Mouse (Mus musculus) megakaryocyte, adult 5-6 weeks (primary cell): ENCODE results near the gene Rex1bd. TPM values are rescaled to one million over a fixed set of nuclear protein-coding genes. Genes with fewer than 3 reads are reported as not detected.

Source experiments
- ATAC-seq: 2 replicates; pipeline ENCODE4 v1.8.0; 2016; ENCODE audit warnings: mild to moderate bottlenecking, inconsistent platforms; ENCODE audit not compliant: poor library complexity, severe bottlenecking
- total RNA-seq, 2 experiments: library from RNA; stranded (forward) in 1 of 2; stranded (reverse) in 1 of 2; fragments of 153-499, 151-499 nt in 1 of 2; fragments of 221-1000, 200-1000 nt in 1 of 2; gene quantifications; 2 replicates each; pipeline versions ENCODE4 v1.2.3 to v1.2.4; 2015 to 2017

Gene Rex1bd
- total RNA-seq, 2 experiments from 2014 or later, result 43.7 to 47.5 TPM

DNA sequence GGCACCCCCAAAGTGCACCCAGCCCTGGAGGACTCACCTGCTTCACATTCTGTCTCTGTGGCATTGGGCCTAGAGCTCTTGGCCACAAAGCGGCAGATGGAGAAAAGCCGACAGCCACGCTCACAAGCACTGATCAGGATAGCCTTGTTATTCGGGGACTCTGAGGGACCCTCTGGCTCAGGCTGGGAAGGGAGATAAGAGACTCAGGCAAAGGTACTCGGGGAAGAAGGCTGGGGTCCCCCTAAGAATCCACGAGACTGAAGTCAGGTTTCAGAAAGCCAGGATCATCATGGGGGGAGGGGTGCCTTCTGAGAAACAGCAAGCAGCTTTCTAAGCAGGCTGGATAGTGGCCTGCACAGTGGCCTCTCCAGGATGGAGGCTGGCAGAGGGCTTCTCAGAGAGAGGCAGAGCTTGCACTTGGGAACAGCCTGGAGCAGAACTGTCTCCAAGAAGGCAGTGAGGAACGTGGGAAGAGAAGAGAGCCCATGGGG is 20.3 kb downstream of the Rex1bd start:
- no peak for ATAC-seq

DNA sequence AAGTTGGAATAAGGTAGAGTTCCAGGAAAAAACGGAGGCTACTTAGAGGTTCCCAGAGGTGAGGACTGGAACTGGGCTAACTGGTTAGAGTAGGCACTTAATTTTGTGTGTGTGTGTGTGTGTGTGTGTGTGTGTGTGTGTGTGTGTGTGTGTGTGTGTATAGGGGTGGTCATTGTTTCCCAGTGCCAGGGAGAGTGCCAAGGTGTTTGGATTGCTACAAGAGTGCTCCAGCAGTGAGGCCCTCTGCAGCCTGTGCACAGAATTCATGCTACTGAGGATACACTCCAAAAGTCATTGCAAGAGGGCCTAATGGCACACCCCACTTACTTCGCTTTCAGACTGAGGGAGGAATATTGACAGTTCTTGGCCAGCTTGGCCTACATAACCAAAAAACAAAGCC is 23.6 kb downstream of the Rex1bd start:
- no peak for ATAC-seq

DNA sequence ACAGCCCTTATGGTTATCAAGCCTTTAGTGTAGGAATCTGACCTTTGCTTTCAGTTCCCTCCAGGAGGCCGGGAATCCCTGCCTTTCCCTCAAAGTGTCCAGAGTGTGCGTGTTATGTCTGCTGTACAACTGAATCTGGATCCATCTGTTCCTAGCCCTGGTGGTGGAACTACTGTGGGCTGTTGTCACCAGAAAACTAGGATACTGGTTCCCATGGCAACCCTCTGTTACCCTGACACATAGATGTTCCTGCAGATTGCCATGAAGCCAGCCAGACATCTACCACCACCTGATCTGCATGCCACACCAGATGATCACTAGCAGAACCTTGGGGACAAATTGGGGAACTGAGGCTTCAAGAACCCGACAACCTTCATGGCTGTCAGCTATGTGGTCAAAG is 24.6 kb downstream of the Rex1bd start:
- no peak for ATAC-seq

DNA sequence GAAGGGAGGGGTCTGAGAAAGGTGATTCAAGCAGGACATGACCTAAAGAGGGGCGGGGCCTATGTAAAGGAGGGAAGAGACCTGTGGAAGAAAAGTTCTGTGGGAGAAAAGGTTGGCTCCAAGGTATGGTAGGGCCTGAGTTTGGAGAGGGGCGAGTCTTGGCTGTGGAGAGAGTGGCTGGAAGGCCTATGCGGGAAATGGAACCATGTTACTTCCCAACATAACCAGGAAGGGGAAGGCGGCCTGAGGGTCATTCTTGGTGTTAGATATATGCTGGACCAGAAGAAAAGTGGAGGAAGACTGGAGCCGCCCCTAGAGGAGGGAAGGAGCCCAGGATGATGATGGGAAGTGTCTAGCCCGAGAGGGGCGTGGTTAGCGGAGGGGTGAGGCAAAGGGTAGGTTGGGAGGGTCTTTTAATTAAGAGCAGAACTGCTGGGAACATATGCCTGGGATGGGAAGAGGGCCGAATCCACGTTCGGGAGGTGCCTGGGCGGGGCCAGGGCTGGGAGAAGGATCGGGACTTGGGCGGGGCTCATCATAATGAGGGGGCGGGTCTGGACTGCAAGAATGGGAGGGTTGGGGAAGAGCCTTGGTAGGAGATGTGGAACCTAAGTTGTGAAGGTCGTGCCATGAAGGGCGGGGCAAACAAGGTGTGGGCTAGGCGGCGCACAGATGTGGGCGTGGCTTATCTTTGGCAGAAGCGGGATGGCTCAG is 29.1 kb downstream of the Rex1bd start:
- no peak for ATAC-seq

DNA sequence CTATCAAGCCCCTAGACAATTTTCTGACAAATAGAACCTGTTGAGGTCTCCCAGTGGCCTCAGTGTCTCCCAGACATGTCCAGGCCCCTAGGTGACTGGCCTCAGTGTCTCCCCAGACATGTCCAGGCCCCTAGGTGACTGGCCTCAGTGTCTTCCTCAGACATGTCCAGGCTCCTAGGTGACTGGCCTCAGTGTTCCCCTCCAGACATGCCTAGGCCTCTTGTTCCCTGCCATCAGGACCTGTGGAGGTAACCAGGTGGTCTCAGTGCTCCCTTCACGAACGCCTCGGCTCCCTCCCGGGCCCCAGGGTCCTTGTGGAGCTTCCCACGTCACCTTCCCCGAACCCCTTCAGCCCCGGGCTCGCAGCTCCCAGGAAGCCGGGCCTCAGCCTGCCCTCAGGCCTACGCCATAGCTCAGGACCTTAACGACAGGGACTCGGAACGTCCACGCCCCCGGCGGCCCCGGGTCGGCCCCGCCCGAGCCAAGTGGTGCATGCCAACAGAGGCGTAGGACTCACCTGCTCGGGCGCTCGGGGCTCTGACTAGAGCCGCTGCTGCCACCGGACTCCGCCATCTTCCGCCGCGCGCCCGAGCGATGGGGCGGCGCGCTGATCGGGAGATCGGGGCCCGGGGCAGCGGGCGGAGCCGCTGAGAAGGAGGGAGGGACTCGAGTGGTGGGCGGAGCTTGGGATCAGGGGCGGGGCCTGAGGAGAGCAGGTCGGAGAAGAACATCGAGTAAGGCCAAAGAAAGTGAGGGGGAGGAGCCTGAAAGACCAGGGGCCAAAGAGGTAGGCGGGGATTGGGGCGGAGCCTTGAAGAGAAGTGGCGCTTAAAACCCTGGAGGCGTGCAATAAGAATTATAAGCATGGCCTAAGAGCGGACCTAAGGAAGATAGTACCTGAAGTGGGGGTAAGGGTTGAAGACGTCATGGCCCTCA is 30.0 kb downstream of the Rex1bd start, which contains the start of gene Klhl26:
TSS of gene Klhl26 (minus strand) at position 636 of the 936 bp plus-strand sequence.
- ATAC-seq, result peak; percentile 96

DNA sequence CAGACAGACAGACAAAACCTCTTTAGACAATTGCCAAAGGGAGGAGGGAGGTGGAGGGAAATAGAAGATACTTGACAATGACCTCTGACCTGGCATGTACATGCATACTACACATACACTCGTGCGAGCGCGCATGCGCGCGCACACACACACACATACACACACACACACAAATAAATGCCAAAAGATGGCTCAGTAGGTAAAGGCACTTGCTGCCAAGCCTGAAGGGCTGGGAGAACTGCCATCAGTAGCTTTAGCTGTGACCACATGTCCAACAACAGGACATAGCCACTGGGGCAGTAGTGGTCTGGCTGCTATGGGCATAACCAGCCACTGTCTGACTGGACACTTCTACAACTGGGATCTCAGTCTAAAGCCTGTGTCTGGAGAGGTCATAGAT is 34.7 kb downstream of the Rex1bd start:
- no peak for ATAC-seq

DNA sequence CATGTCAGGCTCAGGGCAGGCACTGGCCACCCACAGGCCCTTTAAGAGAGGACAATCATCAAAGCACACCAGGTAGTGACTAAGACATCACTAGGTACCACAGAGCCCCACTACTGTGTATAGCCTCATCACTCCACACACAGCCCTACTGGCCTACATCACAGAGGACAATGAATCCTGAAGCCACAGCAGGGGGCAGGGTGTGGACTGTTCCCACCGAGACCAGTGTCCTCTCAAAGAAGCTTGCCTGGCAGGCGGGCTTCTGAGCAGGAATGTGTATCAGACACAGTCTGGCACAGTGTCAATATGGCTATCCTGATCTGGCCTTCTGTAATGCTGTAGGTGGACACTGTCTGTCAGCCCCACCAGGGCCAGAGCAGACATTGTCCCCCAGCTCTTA is 36.6 kb downstream of the Rex1bd start:
- no peak for ATAC-seq

DNA sequence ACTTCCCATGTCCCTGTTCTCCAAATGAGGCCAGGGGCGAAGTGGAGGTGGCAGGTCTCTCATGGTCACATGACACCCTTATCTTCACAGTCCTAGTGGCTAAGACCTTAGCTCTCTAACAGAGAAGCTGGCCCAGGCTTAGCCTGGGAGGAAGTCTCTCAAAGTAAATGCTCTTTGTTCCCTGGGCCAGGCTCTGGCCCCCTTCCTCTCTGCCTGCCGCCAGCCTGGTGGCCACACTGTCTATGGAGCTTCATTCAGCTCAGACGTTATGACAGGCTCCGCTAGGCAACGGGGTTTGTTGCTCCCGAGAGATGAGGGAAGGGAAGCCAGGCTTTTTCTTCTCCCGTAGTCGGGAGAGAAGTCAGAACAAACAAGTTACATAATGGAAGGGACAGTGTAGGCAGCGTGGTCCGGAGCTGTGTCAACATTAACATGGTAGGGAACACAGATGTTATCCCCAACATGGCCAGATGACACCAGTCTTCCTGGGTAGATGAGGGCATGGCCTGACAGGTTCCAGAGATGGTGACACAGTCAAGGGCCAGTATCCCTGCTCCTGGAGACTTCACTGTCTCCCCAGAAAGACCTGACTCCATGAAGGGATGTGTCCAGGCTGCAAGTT is 37.1 kb downstream of the Rex1bd start:
- no peak for ATAC-seq

DNA sequence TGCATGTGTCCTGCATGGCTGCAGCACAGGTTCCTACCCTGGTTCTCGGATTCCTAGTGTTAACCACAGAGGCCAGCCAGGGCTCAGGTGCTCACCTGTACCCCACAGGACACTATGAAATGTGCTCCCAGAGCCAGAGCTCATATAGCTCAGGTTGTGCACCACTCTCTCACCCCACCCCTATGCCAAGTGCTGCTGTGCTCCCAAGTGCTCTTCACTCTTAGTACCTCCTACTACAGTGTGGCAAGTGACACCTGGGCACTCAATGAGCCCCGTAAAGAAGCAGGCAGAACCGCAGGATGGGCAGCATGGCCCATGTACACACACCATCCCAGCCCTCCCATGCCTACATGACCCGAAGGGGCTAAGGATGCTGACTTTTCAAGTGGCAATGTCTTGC is 37.8 kb downstream of the Rex1bd start:
- ATAC-seq, result no peak

DNA sequence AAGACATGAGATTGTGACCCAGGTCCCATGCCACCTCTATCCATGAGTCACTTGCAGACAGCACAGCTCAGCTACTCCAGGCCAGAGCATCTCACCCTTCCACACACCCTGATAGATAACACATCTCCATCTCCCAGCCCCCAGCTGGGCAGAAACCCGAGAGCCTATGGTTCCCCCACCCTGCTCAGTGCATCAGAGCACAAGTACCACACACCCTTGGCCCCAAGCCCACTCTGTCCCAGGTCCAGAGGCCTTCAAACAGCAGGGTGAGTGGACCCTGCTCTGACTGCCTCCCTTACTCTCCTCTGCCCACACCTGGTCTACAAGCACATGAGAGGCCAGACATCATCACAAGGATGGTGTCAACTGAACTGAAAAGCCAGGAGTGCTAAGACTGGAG is 38.6 kb downstream of the Rex1bd start:
- no peak for ATAC-seq

DNA sequence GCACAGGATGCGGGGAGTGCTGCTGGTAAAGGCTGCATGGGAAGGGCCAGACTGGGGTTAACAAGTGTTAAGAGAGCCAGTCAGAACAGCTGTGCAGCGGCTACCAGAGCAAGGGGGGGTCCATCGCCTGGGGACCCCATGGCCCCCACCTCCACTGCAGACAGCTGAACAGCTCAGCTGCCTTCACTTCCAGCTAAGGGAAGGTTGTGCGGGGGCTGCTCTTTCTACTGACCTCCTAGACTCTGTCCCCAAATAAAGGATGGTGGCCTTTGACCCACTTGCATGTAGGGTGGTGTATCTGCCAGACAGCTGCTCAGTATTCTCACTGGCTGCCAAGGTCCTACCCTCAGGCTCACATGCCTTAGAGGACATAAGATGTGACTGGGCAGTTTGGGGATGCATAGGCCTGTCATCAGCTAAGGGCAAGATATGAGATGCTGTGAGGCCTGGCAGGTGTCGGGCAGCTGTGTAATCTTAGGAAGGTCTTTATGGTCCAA is 39.3 kb downstream of the Rex1bd start:
- ATAC-seq, result no peak

DNA sequence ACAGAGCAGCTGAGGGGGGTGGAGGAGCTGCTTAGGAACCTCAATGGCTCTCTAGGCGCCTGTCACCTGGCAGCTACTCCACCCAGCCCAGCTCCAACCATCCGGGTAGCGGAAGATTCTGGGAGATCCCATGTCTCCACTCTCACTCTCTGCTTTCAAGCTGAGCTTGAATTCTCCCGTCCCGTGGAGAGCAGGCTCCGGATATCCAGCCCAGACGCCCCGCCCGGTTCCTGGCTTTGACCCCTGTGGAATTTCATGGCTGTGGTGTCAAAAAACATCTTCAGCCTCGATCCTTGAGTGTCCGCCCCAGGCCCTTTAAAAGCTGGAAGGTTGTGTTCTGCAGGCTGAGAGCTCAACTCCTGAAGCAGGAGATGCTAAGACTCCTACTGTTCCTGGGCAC is 39.8 kb downstream of the Rex1bd start:
- no peak for ATAC-seq

DNA sequence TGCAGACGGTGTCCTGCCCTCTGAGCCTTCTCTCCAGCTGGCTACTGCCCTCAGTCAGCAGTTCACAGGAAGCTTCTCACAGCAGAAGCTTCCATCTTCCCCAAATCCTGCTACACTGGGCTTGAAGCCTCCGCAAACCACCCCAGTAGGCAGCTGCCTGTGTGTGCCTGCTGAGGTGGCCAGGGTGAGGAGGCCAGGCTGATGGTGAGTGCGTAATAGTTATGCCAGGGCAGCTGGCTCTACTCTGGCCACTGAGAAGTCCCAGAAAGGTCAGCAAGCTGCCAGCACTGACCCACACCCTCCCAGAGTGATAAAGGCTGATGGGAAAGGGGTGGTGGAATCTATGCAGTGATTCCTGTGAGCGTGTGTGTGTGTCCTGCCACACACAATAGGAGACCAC is 40.2 kb downstream of the Rex1bd start:
- ATAC-seq, result no peak

DNA sequence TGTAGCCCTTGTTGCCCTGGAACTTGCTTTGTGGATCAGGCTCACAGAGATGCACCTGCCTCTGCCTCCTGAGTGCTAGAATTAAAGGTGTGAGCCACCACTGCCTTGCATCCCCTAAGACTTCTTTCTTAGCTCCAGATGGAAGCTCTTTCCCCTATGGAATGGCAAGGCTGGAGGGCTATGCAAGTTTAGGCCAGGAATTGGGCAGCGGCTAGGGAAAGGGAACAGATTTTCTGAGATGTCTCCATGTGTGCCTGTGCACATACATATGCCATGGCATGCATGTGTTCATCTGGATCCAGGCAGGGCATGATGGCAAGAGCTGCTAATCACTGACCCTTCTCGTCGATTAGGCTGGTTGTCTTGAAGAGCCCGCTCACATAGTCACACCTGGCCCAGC is 40.9 kb downstream of the Rex1bd start:
- no peak for ATAC-seq

DNA sequence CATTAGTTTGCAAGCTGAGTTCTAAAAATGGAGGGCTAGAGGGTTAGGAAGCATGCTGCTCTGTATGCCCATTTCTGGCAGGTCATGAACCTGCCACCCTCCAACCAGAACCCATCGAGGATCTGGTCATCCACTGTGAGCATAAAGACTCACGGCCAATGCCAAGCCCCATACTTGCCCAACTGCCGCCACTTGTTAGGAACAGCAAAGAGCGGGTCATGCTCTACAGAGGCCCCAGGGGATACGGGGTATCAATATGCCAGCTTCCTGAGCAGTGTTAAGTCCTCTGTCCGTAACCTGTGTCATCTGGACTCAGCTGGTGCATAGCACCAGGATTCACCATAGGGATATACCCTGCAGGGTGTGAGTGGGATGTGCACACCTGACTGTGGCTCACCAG is 42.4 kb downstream of the Rex1bd start:
- ATAC-seq, result no peak

DNA sequence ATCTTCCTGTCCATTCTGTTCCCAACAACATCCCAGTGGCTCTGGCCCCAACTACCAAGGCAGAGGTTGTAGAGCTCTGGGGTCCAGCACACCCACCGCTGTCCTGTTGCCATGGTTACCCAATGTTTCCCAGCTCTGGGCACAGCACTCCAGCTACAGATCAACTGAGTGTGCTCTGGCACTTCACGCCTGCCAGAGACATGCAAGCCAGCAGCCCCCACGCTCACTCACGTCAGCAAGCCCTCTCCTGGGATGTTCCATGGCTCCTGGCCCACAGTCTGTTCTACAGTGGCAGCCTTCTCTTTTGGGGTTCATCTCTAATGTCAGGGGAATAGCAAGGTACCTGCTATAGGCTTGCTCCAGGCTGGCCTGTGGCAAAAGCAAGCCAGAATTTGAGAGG is 43.2 kb downstream of the Rex1bd start:
- no peak for ATAC-seq

DNA sequence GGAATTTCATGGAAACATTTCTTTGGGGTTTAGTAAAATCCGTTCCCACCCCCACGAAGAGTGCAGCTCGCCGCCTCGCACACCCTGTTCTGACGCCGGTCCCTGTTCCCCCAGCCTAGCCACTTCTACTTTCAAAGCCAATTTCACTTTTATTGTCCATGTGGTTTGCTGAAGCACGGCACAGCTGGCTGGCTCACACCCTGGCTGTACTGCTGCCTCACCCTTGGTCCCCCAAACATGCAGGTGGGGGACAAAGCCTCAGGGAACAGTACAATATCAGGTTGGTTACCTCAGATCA is 44.1 kb downstream of the Rex1bd start:
- no peak for ATAC-seq

DNA sequence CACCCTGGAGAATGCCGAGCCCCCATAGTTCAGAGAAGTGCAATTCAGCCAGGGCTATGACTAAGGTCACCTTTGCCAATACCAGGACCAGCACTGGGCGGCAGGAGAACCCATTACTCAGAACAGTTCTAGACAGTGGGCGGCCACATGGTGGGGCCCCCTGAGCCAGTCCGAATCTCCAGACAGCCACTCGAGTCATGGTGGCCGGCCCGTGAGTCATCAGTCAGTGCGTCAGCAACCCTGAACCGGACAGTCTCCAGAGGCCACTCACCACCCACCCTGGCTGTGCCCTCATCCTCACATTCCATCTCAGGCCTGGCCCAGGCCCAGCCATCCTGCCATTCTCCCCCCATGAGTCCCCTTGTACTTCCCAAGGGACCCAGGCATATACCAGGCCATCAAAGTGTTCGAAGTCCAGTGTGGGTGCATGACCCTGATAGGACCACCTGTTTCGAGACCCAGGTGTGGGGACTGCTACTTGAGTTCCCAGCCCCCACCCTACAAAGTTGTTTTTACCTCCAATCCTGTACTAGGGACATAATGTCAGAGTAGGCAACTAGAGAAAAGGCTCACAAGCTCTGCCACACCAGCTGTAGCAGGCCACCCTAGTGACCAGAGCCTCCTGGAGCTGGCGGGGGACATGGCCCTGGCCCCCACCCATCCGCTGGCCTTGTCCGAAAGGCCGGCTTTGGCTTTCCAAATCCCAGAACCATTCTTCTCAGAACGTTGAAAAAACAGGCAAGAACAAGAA is 44.6 kb downstream of the Rex1bd start:
- no peak for ATAC-seq

DNA sequence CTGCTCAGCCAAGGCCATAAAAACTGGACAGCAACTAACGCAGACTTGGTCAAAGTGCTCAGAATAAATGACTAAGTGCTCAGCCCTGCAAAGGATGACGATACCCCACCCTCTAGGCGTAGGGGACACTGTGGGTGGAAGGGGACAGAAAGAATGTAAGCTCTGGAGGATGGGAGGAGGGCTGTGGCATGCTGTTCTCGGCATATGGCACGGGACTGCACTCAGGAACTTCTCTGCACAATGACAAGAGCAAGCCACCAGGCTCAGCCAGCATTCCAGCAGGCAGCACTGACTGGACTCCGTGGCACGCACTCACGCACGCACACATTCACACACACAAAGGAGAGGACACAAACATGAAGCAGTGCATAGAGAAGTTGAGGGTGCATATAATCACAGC is 45.9 kb downstream of the Rex1bd start:
- ATAC-seq, result no peak

DNA sequence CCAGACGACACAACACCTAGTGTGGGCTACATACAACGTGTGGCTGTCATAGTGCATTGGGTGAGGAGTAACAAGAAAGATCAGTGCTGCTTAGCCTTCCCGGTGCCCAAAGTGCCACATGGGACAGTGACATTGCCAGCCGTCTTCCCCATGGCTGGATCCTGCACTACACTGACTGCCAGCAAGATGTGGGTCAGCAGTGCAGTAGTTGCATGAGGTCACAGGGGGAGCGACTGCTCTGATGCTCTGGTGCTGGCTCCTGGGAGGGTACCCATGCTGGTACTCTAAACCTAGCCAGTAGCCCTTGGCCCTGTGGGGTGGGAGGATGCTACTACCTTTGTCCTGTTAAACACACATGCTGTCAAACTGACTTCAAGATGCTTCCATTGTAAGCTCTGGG is 46.4 kb downstream of the Rex1bd start:
- no peak for ATAC-seq

DNA sequence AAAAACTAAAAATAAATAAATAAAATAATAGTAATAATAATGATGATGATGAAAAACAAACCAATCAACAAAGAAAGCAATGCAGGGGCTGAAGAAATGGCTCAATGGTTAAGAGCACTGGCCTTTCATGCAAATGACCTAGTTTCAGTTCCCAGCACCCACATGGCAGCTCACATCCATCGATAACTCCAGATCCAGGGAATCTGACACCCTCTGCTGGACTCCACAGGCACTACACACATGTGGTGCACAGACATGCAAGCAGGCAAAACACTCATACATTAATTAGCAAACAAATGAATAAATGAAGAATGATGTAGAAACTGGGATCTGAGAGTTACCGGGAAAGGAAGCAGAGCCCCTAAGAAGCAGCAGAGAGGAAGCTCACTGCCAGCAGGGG is 46.9 kb downstream of the Rex1bd start:
- no peak for ATAC-seq
